ENCODE assay signal across 13 mouse cellular contexts in genomic region chr1:191054870-191055532, GRCm38 (mm10). TPM values are rescaled to one million over a fixed set of nuclear protein-coding genes. Genes with fewer than 3 reads are reported as not detected.
A peak's percentile ranks its signal among the peaks of the same experiment; 100 is the strongest.
DNase-seq lines count a peak whose midpoint lies in the region; ATAC-seq and TF ChIP-seq lines count a peak whose summit lies in the region.
"Had no signal": no experiment of that assay in that cellular context is flagged by ENCODE, and none has a peak within 500 bp of the region (broad histone marks: within the 10 kb centered on the region; RNA-seq: fewer than 3 reads in every experiment).

No protein-coding gene starts in this region.

- TF ChIP-seq CTCF in layer of hippocampus, adult 2 months (conservative IDR thresholded peaks at IDR 0.05) = peak; percentile 39
- TF ChIP-seq CTCF in MEL (IDR thresholded peaks at IDR 0.05 in 2 of 3, conservative IDR thresholded peaks at IDR 0.05 in 1 of 3; ENCODE audit: control insufficient read depth in 1 of 3, insufficient read depth in 1 of 3, low read depth in 2 of 3, low read length in 3 of 3, poor library complexity in 1 of 3, severe bottlenecking in 1 of 3) = peak; percentile 54 to 65 (median 64)

- peaks cover 0 to 18% of the 10 kb centered on the region in 2 experiments; a peak in 2 of 4 replicates for H3K36me3 ChIP-seq in MEL (ENCODE audit: control insufficient read depth in 1 of 2, insufficient read depth in 2 of 2, low read length in 2 of 2)

- no peaks in the 10 kb centered on the region for H3K27me3 ChIP-seq in MEL (ENCODE audit: control insufficient read depth in 1 of 2, insufficient read depth in 2 of 2, low read length in 2 of 2)
- H3K27me3 ChIP-seq: limb, embryonic 13.5 days had no signal

- no peak for DNase-seq in layer of hippocampus, adult 2 months (ENCODE audit: low spot score in 2 of 2)
- no peak for DNase-seq in layer of hippocampus, postnatal 10 days (ENCODE audit: low spot score in 2 of 2)
- DNase-seq in MEL (ENCODE audit: low read depth, low spot score) (peak; percentile 96), adipocyte (ENCODE audit: low spot score) (no peak)
- DNase-seq in neural tube, embryonic 10.5 days (ENCODE audit: extremely low spot score, low spot score) = no peak
- DNase-seq: thymus, postnatal 25 days had no signal

- peaks cover 13% of the 10 kb centered on the region in 2 experiments for H3K4me1 ChIP-seq in MEL (ENCODE audit: control insufficient read depth in 1 of 2, insufficient read depth in 2 of 2, low read length in 2 of 2)
- H3K4me1 ChIP-seq: limb, embryonic 13.5 days had no signal

- H3K9me3 ChIP-seq in MEL (replicated peaks; ENCODE audit: insufficient read depth, low read length) = no peaks in the 10 kb centered on the region
- H3K9me3 ChIP-seq: limb, embryonic 13.5 days had no signal

- peak in 1 of 2 experiments; percentile 67; a peak in 2 of 4 replicates for TF ChIP-seq POLR2A in MEL (IDR thresholded peaks at IDR 0.05; ENCODE audit: control insufficient read depth in 1 of 2, insufficient read depth in 1 of 2, low read depth in 1 of 2, low read length in 2 of 2, poor library complexity in 1 of 2)

- ATAC-seq in common myeloid progenitor, adult 5-6 weeks (replicated peaks; ENCODE audit: low read depth, poor library complexity, severe bottlenecking) = peak; percentile 90
- peak; percentile 91 for ATAC-seq in megakaryocyte progenitor cell, adult 5-6 weeks (replicated peaks; ENCODE audit: poor library complexity)

- peak overlapping the region; percentile 63 for H3K9ac ChIP-seq in MEL (ENCODE audit: control insufficient read depth, low read depth, low read length, poor library complexity, severe bottlenecking)
- H3K9ac ChIP-seq: limb, embryonic 13.5 days had no signal

- H3K79me2 ChIP-seq in MEL (ENCODE audit: control insufficient read depth, insufficient read depth, low read length, poor library complexity) = no peaks in the 10 kb centered on the region

- peak; percentile 51 for TF ChIP-seq RAD21 in MEL (IDR thresholded peaks at IDR 0.05; ENCODE audit: low read depth, low read length)

- no peak overlapping the region for H3K27ac ChIP-seq in layer of hippocampus, adult 2 months
- peak overlapping the region; percentile 96 for H3K27ac ChIP-seq in MEL (ENCODE audit: control insufficient read depth, low read depth, low read length)
- H3K27ac ChIP-seq: limb, embryonic 13.5 days had no signal

- peak; percentile 83 to 92 for TF ChIP-seq EP300 in MEL (IDR thresholded peaks at IDR 0.05; ENCODE audit: low read depth in 1 of 2, low read length in 2 of 2)

- H3K4me3 ChIP-seq in layer of hippocampus, adult 2 months = no peak overlapping the region
- peak overlapping the region; percentile 35 to 48 for H3K4me3 ChIP-seq in MEL (ENCODE audit: control insufficient read depth in 1 of 2, insufficient read depth in 1 of 2, low read depth in 2 of 2, low read length in 2 of 2)
- H3K4me3 ChIP-seq: limb, embryonic 13.5 days had no signal

TF ChIP-seq in MEL, 35 proteins besides CTCF, POLR2A, EP300 and RAD21 (continues in another document):
- TF ChIP-seq ETS1 (IDR thresholded peaks at IDR 0.05; ENCODE audit: low read depth, low read length) = peak; percentile 98
- TF ChIP-seq HCFC1 (IDR thresholded peaks at IDR 0.05; ENCODE audit: low read depth, low read length) = peak; percentile 38; the same call in 1 of the 2 replicates
- no peak for TF ChIP-seq NRF1 (IDR thresholded peaks at IDR 0.05; ENCODE audit: insufficient read depth, low read depth, low read length, poor library complexity, severe bottlenecking)
- TF ChIP-seq BHLHE40 (IDR thresholded peaks at IDR 0.05; ENCODE audit: borderline replicate concordance, low read depth, low read length) = no peak; the same call in 1 of the 2 replicates
- TF ChIP-seq MXI1 (IDR thresholded peaks at IDR 0.05; ENCODE audit: low read depth, low read length) = peak; percentile 98
- TF ChIP-seq ZKSCAN1 (IDR thresholded peaks at IDR 0.05; ENCODE audit: low read depth, low read length) = no peak
- peak; percentile 79; the same call in 1 of the 2 replicates for TF ChIP-seq MAFK (IDR thresholded peaks at IDR 0.05; ENCODE audit: borderline replicate concordance, low read depth, low read length)
- no peak for TF ChIP-seq CHD1 (IDR thresholded peaks at IDR 0.05; ENCODE audit: low read depth, low read length)
- TF ChIP-seq TCF12 (IDR thresholded peaks at IDR 0.05; ENCODE audit: low read depth, low read length) = peak; percentile 88
- peak; percentile 86 for TF ChIP-seq TBP (IDR thresholded peaks at IDR 0.05; ENCODE audit: low read depth, low read length)
- TF ChIP-seq NELFE (IDR thresholded peaks at IDR 0.05; ENCODE audit: low read depth, low read length) = peak; percentile 58
- peak; percentile 38; the same call in 1 of the 2 replicates for TF ChIP-seq MEF2A (IDR thresholded peaks at IDR 0.05; ENCODE audit: extremely low read depth, insufficient replicate concordance, low read depth, low read length, poor library complexity, severe bottlenecking)
- TF ChIP-seq USF1 (IDR thresholded peaks at IDR 0.05; ENCODE audit: low read depth, low read length) = peak; percentile 83
- TF ChIP-seq ZMIZ1 (IDR thresholded peaks at IDR 0.05; ENCODE audit: low read depth, low read length) = no peak; the same call in 1 of the 2 replicates
- peak; percentile 96 for TF ChIP-seq MYC (IDR thresholded peaks at IDR 0.05; ENCODE audit: low read depth, low read length)
- TF ChIP-seq POLR2AphosphoS5 (IDR thresholded peaks at IDR 0.05; ENCODE audit: borderline replicate concordance, low read depth, low read length) = no peak
- TF ChIP-seq GABPA (IDR thresholded peaks at IDR 0.05; ENCODE audit: low read depth, low read length) = peak; percentile 79; the same call in 1 of the 2 replicates
- peak; percentile 94 for TF ChIP-seq TAL1 (IDR thresholded peaks at IDR 0.05; ENCODE audit: low read length)
- TF ChIP-seq MYB (IDR thresholded peaks at IDR 0.05; ENCODE audit: low read depth, low read length) = no peak
- no peak; the same call in 1 of the 2 replicates for TF ChIP-seq POLR2AphosphoS2 (IDR thresholded peaks at IDR 0.05; ENCODE audit: low read length)
- no peak for TF ChIP-seq USF2 (IDR thresholded peaks at IDR 0.05; ENCODE audit: borderline replicate concordance in 1 of 2, insufficient read depth in 1 of 2, low read depth in 1 of 2, low read length in 2 of 2)
- peak; percentile 88 for TF ChIP-seq GATA1 (IDR thresholded peaks at IDR 0.05; ENCODE audit: low read depth, low read length)
- TF ChIP-seq KAT2A (conservative IDR thresholded peaks at IDR 0.05; ENCODE audit: low read depth, low read length) = no peak; the same call in 1 of the 2 replicates
- peak; percentile 62; the same call in 1 of the 2 replicates for TF ChIP-seq MAZ (IDR thresholded peaks at IDR 0.05; ENCODE audit: low read depth, low read length)
- TF ChIP-seq E2F4 (IDR thresholded peaks at IDR 0.05; ENCODE audit: borderline replicate concordance, low read depth, low read length) = no peak

RNA-seq across cellular contexts. Expression of gene Tatdn3, which starts 7.7 kb away (rescaled TPM):
- 10 to 100 TPM; 38.4 to 48.7 TPM for total RNA-seq in layer of hippocampus, adult 2 months (2021)
- total RNA-seq in layer of hippocampus, postnatal 10 days (2021) = 10 to 100 TPM; 27.5 to 35.0 TPM
- 14.5 and 16.7 TPM in 2 replicates for total RNA-seq in MEL (2012; rRNA removed)
- polyA plus RNA-seq in MEL (2012; ENCODE audit: insufficient read depth in 1 of 2, insufficient read length in 2 of 2, low read depth in 1 of 2, low replicate concordance in 2 of 2, missing spikeins in 1 of 2) = 10 to 100 TPM in 1 of 2 experiments, not detected in 1; 19.0 TPM
- total RNA-seq in common myeloid progenitor, adult 5-6 weeks (2017) = 16.9 and 24.8 TPM in 2 replicates
- 12.9 and 19.3 TPM in 2 replicates for total RNA-seq in megakaryocyte progenitor cell, adult 5-6 weeks (2015)
- 18.0 and 19.5 TPM in 2 replicates for total RNA-seq in megakaryocyte progenitor cell, adult 5-6 weeks (2017)

RNA-seq across cellular contexts. Expression of gene Nsl1, which starts 7.8 kb away (rescaled TPM):
- 1 to 10 TPM in 1 of 2 experiments, under 1 TPM in 1; 0.87 to 1.3 TPM for total RNA-seq in layer of hippocampus, adult 2 months (2021)
- 1 to 10 TPM; 1.6 to 2.2 TPM for total RNA-seq in layer of hippocampus, postnatal 10 days (2021)
- 33.4 and 41.9 TPM in 2 replicates for total RNA-seq in MEL (2012; rRNA removed)
- polyA plus RNA-seq in MEL (2012; ENCODE audit: insufficient read depth in 1 of 2, insufficient read length in 2 of 2, low read depth in 1 of 2, low replicate concordance in 2 of 2, missing spikeins in 1 of 2) = 10 to 100 TPM in 1 of 2 experiments, not detected in 1; 24.2 TPM
- 10.2 and 13.3 TPM in 2 replicates for total RNA-seq in common myeloid progenitor, adult 5-6 weeks (2017)
- total RNA-seq in megakaryocyte progenitor cell, adult 5-6 weeks (2015) = 9.8 and 9.9 TPM in 2 replicates
- 16.0 and 23.1 TPM in 2 replicates for total RNA-seq in megakaryocyte progenitor cell, adult 5-6 weeks (2017)

RNA-seq across cellular contexts. Expression of gene Spata45, which starts 18.6 kb away (rescaled TPM):
- not detected for total RNA-seq in layer of hippocampus, adult 2 months (2021)
- total RNA-seq in layer of hippocampus, postnatal 10 days (2021) = not detected
- total RNA-seq in MEL (2012; rRNA removed) = not detected in 2 replicates
- under 1 TPM in 1 of 2 experiments, not detected in 1; 0.75 TPM for polyA plus RNA-seq in MEL (2012; ENCODE audit: insufficient read depth in 1 of 2, insufficient read length in 2 of 2, low read depth in 1 of 2, low replicate concordance in 2 of 2, missing spikeins in 1 of 2)
- not detected in 2 replicates for total RNA-seq in common myeloid progenitor, adult 5-6 weeks (2017)
- total RNA-seq in megakaryocyte progenitor cell, adult 5-6 weeks (2015) = not detected in 2 replicates
- not detected in 2 replicates for total RNA-seq in megakaryocyte progenitor cell, adult 5-6 weeks (2017)
- total RNA-seq: heart, adult 8-10 months had no signal
- polyA plus RNA-seq: embryonic facial prominence, embryonic 11.5 days; kidney, embryonic 14.5 days; limb, embryonic 13.5 days; neural tube, embryonic 11.5 days had no signal

RNA-seq across cellular contexts. Expression of gene Flvcr1, which starts 29.0 kb away (rescaled TPM):
- 10 to 100 TPM; 16.9 to 18.9 TPM for total RNA-seq in layer of hippocampus, adult 2 months (2021)
- total RNA-seq in layer of hippocampus, postnatal 10 days (2021) = 10 to 100 TPM; 20.1 to 26.2 TPM
- 27.7 and 36.9 TPM in 2 replicates for total RNA-seq in MEL (2012; rRNA removed)
- polyA plus RNA-seq in MEL (2012; ENCODE audit: insufficient read depth in 1 of 2, insufficient read length in 2 of 2, low read depth in 1 of 2, low replicate concordance in 2 of 2, missing spikeins in 1 of 2) = 10 to 100 TPM in 1 of 2 experiments, not detected in 1; 19.1 TPM
- 21.1 and 26.6 TPM in 2 replicates for total RNA-seq in common myeloid progenitor, adult 5-6 weeks (2017)
- 29.9 and 30.6 TPM in 2 replicates for total RNA-seq in megakaryocyte progenitor cell, adult 5-6 weeks (2015)
- 21.7 and 24.9 TPM in 2 replicates for total RNA-seq in megakaryocyte progenitor cell, adult 5-6 weeks (2017)

RNA-seq across cellular contexts. Expression of gene Batf3, which starts 42.6 kb away (rescaled TPM):
- total RNA-seq in layer of hippocampus, adult 2 months (2021) = 1 to 10 TPM in 1 of 2 experiments, under 1 TPM in 1; 0.98 to 1.7 TPM
- total RNA-seq in layer of hippocampus, postnatal 10 days (2021) = 1 to 10 TPM in 1 of 2 experiments, under 1 TPM in 1; 0.74 to 1.4 TPM
- total RNA-seq in MEL (2012; rRNA removed) = 1.5 and 2.4 TPM in 2 replicates
- 1 to 10 TPM in 1 of 2 experiments, not detected in 1; 2.4 TPM for polyA plus RNA-seq in MEL (2012; ENCODE audit: insufficient read depth in 1 of 2, insufficient read length in 2 of 2, low read depth in 1 of 2, low replicate concordance in 2 of 2, missing spikeins in 1 of 2)
- total RNA-seq in common myeloid progenitor, adult 5-6 weeks (2017) = 6.0 TPM in 1 of 2 replicates, not detected in the other
- total RNA-seq in megakaryocyte progenitor cell, adult 5-6 weeks (2015) = 1.0 and 1.9 TPM in 2 replicates
- 1.3 TPM in 1 of 2 replicates, not detected in the other for total RNA-seq in megakaryocyte progenitor cell, adult 5-6 weeks (2017)
